Mouse (Mus musculus): ENCODE data around the gene Ms4a12. TPM values are rescaled to one million over a fixed set of nuclear protein-coding genes. Genes with fewer than 3 reads are reported as not detected.

Ms4a12 gene
- polyA plus RNA-seq, 1 experiment from 2014 or later = not detected

- H3K36me3 ChIP-seq = no peaks in the 10 kb centered on the region
- H3K4me3 ChIP-seq = no peak overlapping the region
- no peaks in the 10 kb centered on the region for H3K9me3 ChIP-seq
- no peak for ATAC-seq (ENCODE audit: low FRiP score, low read depth)
- no peak overlapping the region for H3K4me2 ChIP-seq (replicated peaks)
- no peaks in the 10 kb centered on the region for H3K27me3 ChIP-seq (replicated peaks)
- H3K27ac ChIP-seq = no peak overlapping the region
- 69% methylated on average over 5 of the region's 5 CpGs for WGBS
- H3K9ac ChIP-seq = no peak overlapping the region
- no peaks in the 10 kb centered on the region for H3K4me1 ChIP-seq
These were observed 2.9 kb upstream of the Ms4a12 start for GRCm38 (mm10) chr19:11234921-11235735.

DNA sequence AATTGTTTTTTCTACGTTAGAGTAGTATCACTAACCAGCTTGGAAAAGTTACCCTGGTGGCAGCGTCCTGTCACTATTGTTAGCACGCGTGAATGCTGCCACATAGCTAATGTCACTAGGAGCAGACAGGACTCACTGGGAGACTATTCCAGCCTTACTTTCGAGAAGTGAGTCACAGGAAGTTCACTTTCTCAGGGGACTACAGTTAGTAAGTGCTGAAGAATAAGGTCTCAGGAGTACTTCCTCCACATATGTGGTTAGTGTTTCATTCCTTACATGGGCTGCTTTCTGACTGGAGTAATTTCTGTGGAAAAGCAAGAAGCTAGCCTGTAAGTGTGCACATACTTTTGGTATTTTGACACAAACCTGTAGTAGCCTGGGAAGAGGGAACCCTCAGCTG, 2.0 kb upstream of the Ms4a12 start:
- H3K4me1 ChIP-seq = no peaks in the 10 kb centered on the region
- WGBS = 82% methylated on average over 5 of the region's 5 CpGs
- no peak overlapping the region for H3K27ac ChIP-seq
- no peak overlapping the region for H3K4me2 ChIP-seq (replicated peaks)
- H3K36me3 ChIP-seq = no peaks in the 10 kb centered on the region
- H3K9me3 ChIP-seq = no peaks in the 10 kb centered on the region
- H3K9ac ChIP-seq = no peak overlapping the region
- no peaks in the 10 kb centered on the region for H3K27me3 ChIP-seq (replicated peaks)
- ATAC-seq (ENCODE audit: low FRiP score, low read depth) = no peak
- H3K4me3 ChIP-seq = no peak overlapping the region

GRCm38 (mm10) chr19:11196546-11196945, 35.7 kb downstream of the Ms4a12 start, which contains the start of gene Ms4a13:
Gene Ms4a13, minus strand, starts transcription at chr19:11196737.
- no peaks in the 10 kb centered on the region for H3K36me3 ChIP-seq
- H3K27ac ChIP-seq = no peak within 1 kb of the TSS
- H3K4me2 ChIP-seq (replicated peaks) = no peak within 1 kb of the TSS
- no peaks in the 10 kb centered on the region for H3K9me3 ChIP-seq
- H3K4me3 ChIP-seq = no peak within 1 kb of the TSS
- H3K4me1 ChIP-seq = no peaks in the 10 kb centered on the region
- 69% methylated on average over 12 of the region's 12 CpGs for WGBS
- H3K9ac ChIP-seq = no peak within 1 kb of the TSS
- H3K27me3 ChIP-seq (replicated peaks) = no peaks in the 10 kb centered on the region
- ATAC-seq (ENCODE audit: low FRiP score, low read depth) = no peak

- Histone ChIP-seq H3K4me1 (no peaks in the 10 kb centered on the region), H3K36me3 (no peaks in the 10 kb centered on the region), H3K9ac (no peak overlapping the region), H3K9me3 (no peaks in the 10 kb centered on the region), H3K4me2 (replicated peaks) (no peak overlapping the region), H3K27ac (no peak overlapping the region), H3K27me3 (replicated peaks) (no peaks in the 10 kb centered on the region), H3K4me3 (no peak overlapping the region)
- no peak for ATAC-seq (ENCODE audit: low FRiP score, low read depth)
- WGBS = 73% methylated on average over 1 of the region's 1 CpGs
These were observed 39.7 kb downstream of the Ms4a12 start for GRCm38 (mm10) chr19:11192552-11192951.

DNA sequence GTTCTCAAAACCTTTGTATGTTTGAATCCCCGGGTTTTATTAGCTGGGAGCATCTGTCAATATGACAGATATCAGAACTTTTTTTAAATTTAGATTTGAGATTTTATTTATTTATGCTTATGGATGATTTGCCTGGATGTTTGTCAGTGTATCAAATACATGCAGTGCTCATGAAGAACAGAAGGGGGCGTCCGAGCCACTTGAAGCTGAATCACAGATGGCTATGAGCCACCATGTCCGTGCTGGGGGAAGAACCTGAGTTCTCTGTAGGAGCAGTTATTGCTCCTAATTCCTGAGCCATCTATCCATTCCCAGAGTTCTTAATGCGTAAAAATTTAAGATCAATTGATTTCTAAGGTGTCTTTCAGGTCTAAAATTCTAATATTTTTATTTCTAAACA, 48.1 kb downstream of the Ms4a12 start:
- Histone ChIP-seq H3K4me2 (replicated peaks) (no peak overlapping the region), H3K4me1 (no peaks in the 10 kb centered on the region), H3K27ac (no peak overlapping the region), H3K9me3 (no peaks in the 10 kb centered on the region), H3K9ac (no peak overlapping the region), H3K36me3 (no peaks in the 10 kb centered on the region), H3K27me3 (replicated peaks) (no peaks in the 10 kb centered on the region), H3K4me3 (no peak overlapping the region)
- no peak for ATAC-seq (ENCODE audit: low FRiP score, low read depth)
- 15% methylated on average over 5 of the region's 5 CpGs for WGBS

DNA sequence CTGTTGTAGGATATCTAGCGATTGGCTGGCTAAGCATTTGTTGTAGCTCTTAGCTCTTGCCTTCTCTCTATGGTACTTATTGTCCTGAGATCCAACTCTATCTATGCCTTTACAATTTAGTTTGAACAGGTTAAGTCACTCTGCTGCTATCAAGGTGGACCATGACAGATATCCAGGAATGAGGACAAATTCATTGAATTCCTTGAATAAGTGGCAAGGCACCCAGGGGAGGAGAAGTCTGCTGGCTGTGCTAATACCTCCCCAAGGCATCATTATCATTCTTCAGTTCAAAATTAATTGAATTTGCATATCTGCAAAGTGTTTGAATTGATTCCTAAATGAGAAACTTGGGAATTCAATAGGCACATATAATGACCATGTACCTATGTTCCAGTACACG, 54.8 kb downstream of the Ms4a12 start:
- no peaks in the 10 kb centered on the region for H3K4me1 ChIP-seq
- no peaks in the 10 kb centered on the region for H3K36me3 ChIP-seq
- WGBS = 64% methylated on average over 2 of the region's 2 CpGs
- no peaks in the 10 kb centered on the region for H3K27me3 ChIP-seq (replicated peaks)
- H3K27ac ChIP-seq = no peak overlapping the region
- ATAC-seq (ENCODE audit: low FRiP score, low read depth) = no peak
- H3K9me3 ChIP-seq = no peaks in the 10 kb centered on the region
- no peak overlapping the region for H3K4me2 ChIP-seq (replicated peaks)
- no peak overlapping the region for H3K9ac ChIP-seq
- H3K4me3 ChIP-seq = no peak overlapping the region

DNA sequence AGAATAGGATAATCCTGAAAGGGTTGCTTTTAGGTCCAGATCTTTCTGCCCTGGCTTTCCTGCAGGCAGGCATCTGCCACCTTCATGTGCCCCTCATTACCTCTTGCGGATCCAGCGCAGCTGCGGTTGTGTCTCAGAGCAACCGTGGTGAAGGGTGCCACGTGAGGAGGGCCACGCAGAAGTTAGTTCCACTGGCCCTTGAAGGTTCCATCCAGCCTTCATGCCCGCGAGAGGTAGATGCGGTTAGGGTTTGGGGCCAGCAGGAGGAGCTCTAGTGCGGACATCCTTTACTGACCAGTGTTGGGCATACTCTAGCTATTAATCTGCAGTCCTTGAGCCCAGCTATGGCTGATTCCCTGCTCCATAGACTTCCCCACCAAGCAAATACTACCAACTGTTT, 67.1 kb downstream of the Ms4a12 start, which contains the start of gene 1700025F22Rik:
Gene 1700025F22Rik (minus strand): TSS at position 149 of the 400 bp plus-strand sequence.
- WGBS = 36% methylated on average over 10 of the region's 10 CpGs
- no peak within 1 kb of the TSS for H3K27ac ChIP-seq
- no peak for ATAC-seq (ENCODE audit: low FRiP score, low read depth)
- H3K4me1 ChIP-seq = no peaks in the 10 kb centered on the region
- no peaks in the 10 kb centered on the region for H3K9me3 ChIP-seq
- no peaks in the 10 kb centered on the region for H3K27me3 ChIP-seq (replicated peaks)
- no peak within 1 kb of the TSS for H3K4me3 ChIP-seq
- H3K36me3 ChIP-seq = no peaks in the 10 kb centered on the region
- H3K4me2 ChIP-seq (replicated peaks) = no peak within 1 kb of the TSS
- no peak within 1 kb of the TSS for H3K9ac ChIP-seq

Other genes starting within 250 kb of the Ms4a12 start
- not detected in 2 replicates for gene Ms4a15, start 239.2 kb downstream of the Ms4a12 start, polyA plus RNA-seq (2016; fragmentation: Nextera tagmentation; extraction: Ambion mirVana)
- gene Ms4a18, start 214.4 kb downstream of the Ms4a12 start, polyA plus RNA-seq (2016; fragmentation: Nextera tagmentation; extraction: Ambion mirVana) = not detected in 2 replicates
- not detected in 2 replicates for gene Ms4a8a, start 151.3 kb downstream of the Ms4a12 start, polyA plus RNA-seq (2016; fragmentation: Nextera tagmentation; extraction: Ambion mirVana)
- not detected in 2 replicates for gene 1700017D01Rik, start 101.6 kb downstream of the Ms4a12 start, polyA plus RNA-seq (2016; fragmentation: Nextera tagmentation; extraction: Ambion mirVana)
- not detected in 2 replicates for gene 1700025F22Rik, start 67.1 kb downstream of the Ms4a12 start, polyA plus RNA-seq (2016; fragmentation: Nextera tagmentation; extraction: Ambion mirVana)
- gene Ms4a13, start 35.7 kb downstream of the Ms4a12 start, polyA plus RNA-seq (2016; fragmentation: Nextera tagmentation; extraction: Ambion mirVana) = not detected in 2 replicates
- gene Ms4a1, start 33.8 kb upstream of the Ms4a12 start, polyA plus RNA-seq (2016; fragmentation: Nextera tagmentation; extraction: Ambion mirVana) = not detected in 2 replicates
- not detected in 2 replicates for gene Ms4a5, start 51.4 kb upstream of the Ms4a12 start, polyA plus RNA-seq (2016; fragmentation: Nextera tagmentation; extraction: Ambion mirVana)
- gene Ms4a14, start 82.0 kb upstream of the Ms4a12 start, polyA plus RNA-seq (2016; fragmentation: Nextera tagmentation; extraction: Ambion mirVana) = not detected in 2 replicates
- 1.8 and 2.1 TPM in 2 replicates for gene Ms4a7, start 103.7 kb upstream of the Ms4a12 start, polyA plus RNA-seq (2016; fragmentation: Nextera tagmentation; extraction: Ambion mirVana)
- gene Ms4a4a, start 143.1 kb upstream of the Ms4a12 start, polyA plus RNA-seq (2016; fragmentation: Nextera tagmentation; extraction: Ambion mirVana) = 2.6 and 3.1 TPM in 2 replicates
- gene Ms4a4c, start 172.3 kb upstream of the Ms4a12 start, polyA plus RNA-seq (2016; fragmentation: Nextera tagmentation; extraction: Ambion mirVana) = 0.11 and 0.42 TPM in 2 replicates
- not detected in 2 replicates for gene Ms4a4b, start 211.1 kb upstream of the Ms4a12 start, polyA plus RNA-seq (2016; fragmentation: Nextera tagmentation; extraction: Ambion mirVana)
- 2.3 and 2.5 TPM in 2 replicates for gene Ms4a6c, start 236.9 kb upstream of the Ms4a12 start, polyA plus RNA-seq (2016; fragmentation: Nextera tagmentation; extraction: Ambion mirVana)